Mouse (Mus musculus): ENCODE results near the gene Zfp449. TPM values are rescaled to one million over a fixed set of nuclear protein-coding genes. Genes with fewer than 3 reads are reported as not detected.

Zfp449 gene
- polyA plus RNA-seq, 1 experiment from 2014 or later: 0.78 TPM

GRCm38 (mm10) chrX:56384142-56384541 lies 37.9 kb downstream of the Zfp449 start:
- Histone ChIP-seq H3K4me1 (replicated peaks) (no peaks in the 10 kb centered on the region), H3K36me3 (replicated peaks) (no peaks in the 10 kb centered on the region), H3K9me3 (replicated peaks) (no peaks in the 10 kb centered on the region), H3K27me3 (no peaks in the 10 kb centered on the region), H3K4me2 (no peak overlapping the region), H3K9ac (no peak overlapping the region), H3K4me3 (replicated peaks) (no peak overlapping the region), H3K27ac (replicated peaks) (no peak overlapping the region)
- ATAC-seq (ENCODE audit: insufficient read depth): no peak
- 53% methylated on average over 2 of the region's 2 CpGs for WGBS (ENCODE audit: insufficient replicate concordance)

DNA sequence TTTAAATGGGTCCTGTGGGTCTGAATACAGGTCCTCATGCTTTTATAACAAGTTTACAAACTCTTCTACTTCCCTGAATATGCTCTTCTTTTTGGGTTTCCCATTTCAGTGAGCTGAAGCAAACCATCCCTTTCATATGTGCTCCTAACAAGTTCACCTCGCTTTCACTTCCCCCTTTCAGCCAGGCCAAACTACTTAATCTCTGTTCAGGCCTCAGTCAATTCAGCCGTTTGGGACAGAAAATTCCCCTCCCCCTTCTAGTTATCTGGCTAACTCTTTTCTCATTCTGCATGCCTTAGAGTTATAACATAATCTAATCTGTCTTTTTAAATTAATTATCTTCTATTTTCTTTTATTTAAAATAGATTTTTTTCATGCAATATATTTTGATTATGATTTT lies 58.4 kb downstream of the Zfp449 start:
- no peak overlapping the region for H3K4me2 ChIP-seq
- H3K4me1 ChIP-seq (replicated peaks): no peaks in the 10 kb centered on the region
- no peak for ATAC-seq (ENCODE audit: insufficient read depth)
- WGBS (ENCODE audit: insufficient replicate concordance): 9% methylated on average over 2 of the region's 2 CpGs
- H3K27me3 ChIP-seq: no peaks in the 10 kb centered on the region
- H3K4me3 ChIP-seq (replicated peaks): no peak overlapping the region
- H3K36me3 ChIP-seq (replicated peaks): no peaks in the 10 kb centered on the region
- no peaks in the 10 kb centered on the region for H3K9me3 ChIP-seq (replicated peaks)
- H3K9ac ChIP-seq: no peak overlapping the region
- H3K27ac ChIP-seq (replicated peaks): no peak overlapping the region

GRCm38 (mm10) chrX:56405482-56405881 lies 59.3 kb downstream of the Zfp449 start:
- no peaks in the 10 kb centered on the region for H3K9me3 ChIP-seq (replicated peaks)
- H3K27ac ChIP-seq (replicated peaks): no peak overlapping the region
- no peak overlapping the region for H3K4me3 ChIP-seq (replicated peaks)
- H3K27me3 ChIP-seq: no peaks in the 10 kb centered on the region
- 18% methylated on average over 1 of the region's 1 CpGs for WGBS (ENCODE audit: insufficient replicate concordance)
- no peak overlapping the region for H3K9ac ChIP-seq
- H3K4me2 ChIP-seq: no peak overlapping the region
- no peaks in the 10 kb centered on the region for H3K36me3 ChIP-seq (replicated peaks)
- no peak for ATAC-seq (ENCODE audit: insufficient read depth)
- H3K4me1 ChIP-seq (replicated peaks): no peaks in the 10 kb centered on the region

GRCm38 (mm10) chrX:56406128-56406527 lies 59.9 kb downstream of the Zfp449 start:
- Histone ChIP-seq H3K4me3 (replicated peaks) (no peak overlapping the region), H3K27ac (replicated peaks) (no peak overlapping the region), H3K9me3 (replicated peaks) (no peaks in the 10 kb centered on the region), H3K9ac (no peak overlapping the region), H3K36me3 (replicated peaks) (no peaks in the 10 kb centered on the region), H3K4me2 (no peak overlapping the region), H3K27me3 (no peaks in the 10 kb centered on the region), H3K4me1 (replicated peaks) (no peaks in the 10 kb centered on the region)
- no peak for ATAC-seq (ENCODE audit: insufficient read depth)
- 32% methylated on average over 5 of the region's 5 CpGs for WGBS (ENCODE audit: insufficient replicate concordance)

Other genes with a start within 250 kb of the Zfp449 start
- gene 3830403N18Rik, start 209.8 kb upstream of the Zfp449 start, polyA plus RNA-seq (2015; fragmentation: Nextera tagmentation; extraction: Ambion mirVana): 0.63 and 0.78 TPM in 2 replicates
- gene Gm773, start 133.5 kb upstream of the Zfp449 start, polyA plus RNA-seq (2015; fragmentation: Nextera tagmentation; extraction: Ambion mirVana): not detected in 2 replicates
- 0.33 and 0.50 TPM in 2 replicates for gene Smim10l2a, start 28.2 kb downstream of the Zfp449 start, polyA plus RNA-seq (2015; fragmentation: Nextera tagmentation; extraction: Ambion mirVana)
- 1.4 and 1.7 TPM in 2 replicates for gene Gm2174, start 101.6 kb downstream of the Zfp449 start, polyA plus RNA-seq (2015; fragmentation: Nextera tagmentation; extraction: Ambion mirVana)
- 39.8 and 43.7 TPM in 2 replicates for gene Ints6l, start 108.5 kb downstream of the Zfp449 start, polyA plus RNA-seq (2015; fragmentation: Nextera tagmentation; extraction: Ambion mirVana)
- gene Gm10477, start 178.3 kb downstream of the Zfp449 start, polyA plus RNA-seq (2015; fragmentation: Nextera tagmentation; extraction: Ambion mirVana): not detected in 2 replicates
- not detected in 2 replicates for gene Gm648, start 203.2 kb downstream of the Zfp449 start, polyA plus RNA-seq (2015; fragmentation: Nextera tagmentation; extraction: Ambion mirVana)